ENCODE assay signal across 23 mouse cellular contexts in genomic region chr1:171734898-171735297, GRCm38 (mm10). TPM values are rescaled to one million over a fixed set of nuclear protein-coding genes. Genes with fewer than 3 reads are reported as not detected.
DNase-seq lines count a peak whose midpoint lies in the region; ATAC-seq and TF ChIP-seq lines count a peak whose summit lies in the region.
"Had no signal": no experiment of that assay in that cellular context is flagged by ENCODE, and none has a peak within 500 bp of the region (broad histone marks: within the 10 kb centered on the region; RNA-seq: fewer than 3 reads in every experiment).

No protein-coding gene starts in this region.

- no peaks in the 10 kb centered on the region for H3K9me3 ChIP-seq in midbrain, embryonic 10.5 days (replicated peaks)
- H3K9me3 ChIP-seq: embryonic facial prominence, embryonic 13.5 days; forebrain, embryonic 13.5 days; heart, embryonic 10.5 days; hindbrain, embryonic 12.5 days; intestine, embryonic 15.5 days had no signal

- no peak for TF ChIP-seq CTCF in gastrocnemius, adult 2 months (IDR thresholded peaks at IDR 0.05)

- intact Hi-C loops in gastrocnemius, adult 2 months (cut with DNase I): no loop called here

- H3K36me3 ChIP-seq in midbrain, embryonic 10.5 days: no peaks in the 10 kb centered on the region
- H3K36me3 ChIP-seq: embryonic facial prominence, embryonic 13.5 days; G1E; heart, embryonic 10.5 days; hindbrain, embryonic 12.5 days; intestine, embryonic 15.5 days had no signal

- no peak overlapping the region for H3K4me3 ChIP-seq in midbrain, embryonic 10.5 days
- no peak overlapping the region for H3K4me3 ChIP-seq in gastrocnemius, adult 2 months
- H3K4me3 ChIP-seq: embryonic facial prominence, embryonic 13.5 days; forebrain, embryonic 13.5 days; heart, embryonic 10.5 days; hindbrain, embryonic 12.5 days; intestine, embryonic 15.5 days had no signal

- peak; percentile 77 for ATAC-seq in inflammation-experienced regulatory T-cells, adult 6 months
- ATAC-seq: forebrain, embryonic 13.5 days; forebrain, postnatal 0 days; hindbrain, embryonic 16.5 days; intestine, embryonic 15.5 days had no signal

- H3K27me3 ChIP-seq in midbrain, embryonic 10.5 days (ENCODE audit: low read depth, poor library complexity, severe bottlenecking): no peaks in the 10 kb centered on the region
- H3K27me3 ChIP-seq: embryonic facial prominence, embryonic 13.5 days; forebrain, embryonic 13.5 days; hindbrain, embryonic 12.5 days; intestine, embryonic 15.5 days had no signal

- DNase-seq in CD4-positive helper T cell, adult 2 months (ENCODE audit: low read depth, low spot score): peak; percentile 15
- peak; percentile 25 for DNase-seq in T-cell, adult 2 months (ENCODE audit: low spot score)
- DNase-seq in midbrain, embryonic 10.5 days (ENCODE audit: low spot score): no peak
- no peak for DNase-seq in urinary bladder, postnatal 10 days (ENCODE audit: low spot score)
- DNase-seq in adrenal gland, postnatal 4 days (ENCODE audit: low spot score in 2 of 2): no peak
- DNase-seq in gastrocnemius, adult 2 months: no peak
- DNase-seq: adrenal gland, postnatal 14 days; cerebellum, adult 18-20 months; cerebellum, adult 9-11 months; cerebellum, postnatal 36 days; forebrain, postnatal 0 days; gastrocnemius, postnatal 25 days; heart, adult 11 months; heart, postnatal 10 days; heart, postnatal 4 days had no signal

- no peak overlapping the region for H3K27ac ChIP-seq in midbrain, embryonic 10.5 days (replicated peaks)
- no peak overlapping the region for H3K27ac ChIP-seq in gastrocnemius, adult 2 months
- H3K27ac ChIP-seq: embryonic facial prominence, embryonic 13.5 days; forebrain, embryonic 13.5 days; heart, embryonic 10.5 days; hindbrain, embryonic 12.5 days; intestine, embryonic 15.5 days had no signal

- WGBS in midbrain, embryonic 10.5 days: 90% methylated on average over 6 of the region's 6 CpGs

- H3K4me1 ChIP-seq in midbrain, embryonic 10.5 days: no peaks in the 10 kb centered on the region
- H3K4me1 ChIP-seq: embryonic facial prominence, embryonic 13.5 days; forebrain, embryonic 13.5 days; heart, embryonic 10.5 days; hindbrain, embryonic 12.5 days; intestine, embryonic 15.5 days had no signal

RNA-seq across cellular contexts. Expression of gene Slamf1, which starts 32.0 kb away (rescaled TPM):
- polyA plus RNA-seq in inflammation-experienced regulatory T-cells, adult 6 months (2017; shearing (Covaris generic)): 10 to 100 TPM; 66.4 to 89.8 (median 82.8) TPM
- polyA plus RNA-seq in midbrain, embryonic 10.5 days (2016; fragmentation: Nextera tagmentation; extraction: Ambion mirVana): 0.14 and 0.23 TPM in 2 replicates
- under 1 TPM; 0.14 to 0.17 TPM for total RNA-seq in adrenal gland, postnatal 4 days (2021)
- total RNA-seq in gastrocnemius, adult 2 months (2021): not detected
- total RNA-seq: gastrocnemius, postnatal 25 days had no signal
- polyA plus RNA-seq: G1E had no signal

RNA-seq across cellular contexts. Expression of gene Cd48, which starts 53.1 kb away (rescaled TPM):
- polyA plus RNA-seq in inflammation-experienced regulatory T-cells, adult 6 months (2017; shearing (Covaris generic)): 1,000 to 10,000 TPM in 1 of 3 experiments, 100 to 1,000 TPM in 2; 432 to 1,060 (median 516) TPM
- polyA plus RNA-seq in midbrain, embryonic 10.5 days (2016; fragmentation: Nextera tagmentation; extraction: Ambion mirVana): 0.32 and 0.60 TPM in 2 replicates
- 1 to 10 TPM; 2.0 to 3.1 TPM for total RNA-seq in adrenal gland, postnatal 4 days (2021)
- total RNA-seq in gastrocnemius, adult 2 months (2021): under 1 TPM; 0.41 to 0.89 TPM
- total RNA-seq: G1E had no signal
- polyA plus RNA-seq: G1E had no signal

Comparison
In these comparisons a context has a peak if more than half of its experiments do, and no peak if none do; other contexts are left out.
1. DNase-seq: peak in CD4-positive helper T cell, adult 2 months (single experiment) and T-cell, adult 2 months (single experiment); none in midbrain, embryonic 10.5 days (single experiment), urinary bladder, postnatal 10 days (single experiment), adrenal gland, postnatal 4 days (0 of 2) and gastrocnemius, adult 2 months (single experiment).